Mouse (Mus musculus) forebrain, embryonic 11.5 days (tissue): ENCODE data around the gene Spop. TPM values are rescaled to one million over a fixed set of nuclear protein-coding genes. Genes with fewer than 3 reads are reported as not detected.

Experiments used
- ATAC-seq: fragments of 200-750 bp; cut with Nextera tagmentation; replicated peaks from 2 replicates; pipeline ENCODE4 v1.8.0; 2017; ENCODE audit warnings: moderate TSS enrichment; ENCODE audit not compliant: low FRiP score
- DNase-seq: peaks from one replicate; pipeline ENCODE4 v3.0.0-alpha.2; 2017; ENCODE audit warnings: low spot score
- H3K27ac ChIP-seq: fragments of 300-500 bp; sonication (generic); 2 replicates; pipeline ENCODE4 v1.5.1; 2014; ENCODE audit warnings: low read depth, low read length
- H3K27me3 ChIP-seq: fragments of 300-500 bp; sonication (generic); 2 replicates; pipeline ENCODE4 v1.6.1; 2014; ENCODE audit warnings: mild to moderate bottlenecking, low read length, mixed read lengths; ENCODE audit not compliant: control insufficient read depth, insufficient read depth
- H3K36me3 ChIP-seq: fragments of 300-500 bp; sonication (generic); 2 replicates; pipeline ENCODE4 v1.6.1; 2014; ENCODE audit warnings: mild to moderate bottlenecking, low read length, moderate library complexity, mixed read lengths; ENCODE audit not compliant: control insufficient read depth, insufficient read depth
- H3K4me1 ChIP-seq: fragments of 300-500 bp; sonication (generic); replicated peaks from 2 replicates; pipeline ENCODE4 v1.6.1; 2014; ENCODE audit warnings: low read length, mixed read lengths; ENCODE audit not compliant: control insufficient read depth, insufficient read depth
- H3K4me2 ChIP-seq: fragments of 300-500 bp; sonication (generic); 2 replicates; pipeline ENCODE4 v1.6.1; 2014; ENCODE audit warnings: low read depth, mild to moderate bottlenecking, low read length, moderate library complexity, mixed read lengths; ENCODE audit not compliant: severe bottlenecking
- H3K4me3 ChIP-seq: fragments of 300-500 bp; sonication (generic); 2 replicates; pipeline ENCODE4 v1.5.1; 2014; ENCODE audit warnings: low read depth, low read length
- H3K9ac ChIP-seq: fragments of 300-500 bp; sonication (generic); 2 replicates; pipeline ENCODE4 v1.6.1; 2014; ENCODE audit warnings: low read length
- H3K9me3 ChIP-seq: fragments of 300-500 bp; sonication (generic); 2 replicates; pipeline ENCODE4 v1.6.1; 2016; ENCODE audit warnings: low read length, mixed read lengths; ENCODE audit not compliant: control insufficient read depth
- WGBS: fragments of 180-500 bp; shearing (Covaris S2); extraction: QIAGEN DNeasy Blood & Tissue Kit; methylation state at CpG from one replicate; pipeline ENCODE4 v1.1.7; 2014; 5-methylcytosine and 5-hydroxymethylcytosine counted together
- polyA plus RNA-seq: library from polyadenylated mRNA; unstranded; fragments of >200 nt; fragmentation: Nextera tagmentation; extraction: Ambion mirVana; gene quantifications from 2 replicates; pipeline ENCODE4 v1.2.1, GENCODE M21; 2014

Gene Spop
- polyA plus RNA-seq, 1 experiment from 2014 or later = 144 TPM

- H3K9me3 ChIP-seq = no peaks in the 10 kb centered on the region
- H3K36me3 ChIP-seq = no peaks in the 10 kb centered on the region
- no peak overlapping the region for H3K4me3 ChIP-seq
- H3K9ac ChIP-seq = no peak overlapping the region
- peaks cover 25% of the 10 kb centered on the region for H3K27me3 ChIP-seq
- H3K4me1 ChIP-seq = peaks cover 7% of the 10 kb centered on the region
- WGBS = 84% methylated on average over 6 of the region's 6 CpGs
- DNase-seq = peak; percentile 61
- no peak overlapping the region for H3K27ac ChIP-seq
- no peak overlapping the region for H3K4me2 ChIP-seq
- no peak for ATAC-seq
These were observed 95.3 kb downstream of the Spop start for GRCm38 (mm10) chr11:95509126-95509717.

- peaks cover 39% of the 10 kb centered on the region for H3K27me3 ChIP-seq
These were observed 96.8 kb downstream of the Spop start for GRCm38 (mm10) chr11:95510631-95511030.

GRCm38 (mm10) chr11:95511919-95512318 is 98.0 kb downstream of the Spop start:
- WGBS = 95% methylated on average over 1 of the region's 1 CpGs
- H3K36me3 ChIP-seq = no peaks in the 10 kb centered on the region
- H3K27me3 ChIP-seq = peaks cover 44% of the 10 kb centered on the region
- H3K9me3 ChIP-seq = no peaks in the 10 kb centered on the region
- no peak overlapping the region for H3K4me3 ChIP-seq
- H3K4me2 ChIP-seq = no peak overlapping the region
- H3K4me1 ChIP-seq = peaks cover 21% of the 10 kb centered on the region
- DNase-seq (no peak), ATAC-seq (no peak)
- H3K9ac ChIP-seq = no peak overlapping the region
- no peak overlapping the region for H3K27ac ChIP-seq

More at GRCm38 (mm10) chr11:95510631-95511030, 96.8 kb downstream of the Spop start:
- ATAC-seq (no peak), DNase-seq (no peak)
- Histone ChIP-seq H3K9me3 (no peaks in the 10 kb centered on the region), H3K27ac (no peak overlapping the region), H3K4me3 (no peak overlapping the region), H3K36me3 (no peaks in the 10 kb centered on the region), H3K9ac (no peak overlapping the region), H3K4me2 (no peak overlapping the region), H3K4me1 (peaks cover 11% of the 10 kb centered on the region)
- 95% methylated on average over 12 of the region's 12 CpGs for WGBS

- no peak for ATAC-seq
These were observed 98.5 kb downstream of the Spop start for GRCm38 (mm10) chr11:95512383-95512782.

GRCm38 (mm10) chr11:95513461-95514297 is 99.8 kb downstream of the Spop start:
- Histone ChIP-seq H3K36me3 (no peaks in the 10 kb centered on the region), H3K9ac (peak overlapping the region; percentile 6), H3K9me3 (no peaks in the 10 kb centered on the region), H3K4me2 (peak overlapping the region; percentile 94), H3K4me1 (peaks cover 22% of the 10 kb centered on the region), H3K27me3 (peaks cover 42% of the 10 kb centered on the region), H3K27ac (no peak overlapping the region), H3K4me3 (peak overlapping the region; percentile 45)
- ATAC-seq = no peak; the same call in 1 of the 2 replicates
- DNase-seq = no peak
- under 1% methylated on average over 64 of the region's 66 CpGs for WGBS

More at GRCm38 (mm10) chr11:95512383-95512782, 98.5 kb downstream of the Spop start:
- H3K9me3 ChIP-seq = no peaks in the 10 kb centered on the region
- no peaks in the 10 kb centered on the region for H3K36me3 ChIP-seq
- H3K4me2 ChIP-seq = no peak overlapping the region
- no peak overlapping the region for H3K4me3 ChIP-seq
- 84% methylated on average over 6 of the region's 6 CpGs for WGBS
- no peak overlapping the region for H3K9ac ChIP-seq
- peaks cover 22% of the 10 kb centered on the region for H3K4me1 ChIP-seq
- DNase-seq = no peak
- peaks cover 44% of the 10 kb centered on the region for H3K27me3 ChIP-seq
- no peak overlapping the region for H3K27ac ChIP-seq

- H3K4me1 ChIP-seq = peaks cover 22% of the 10 kb centered on the region
These were observed 100.5 kb downstream of the Spop start, which contains the start of gene Nxph3 for GRCm38 (mm10) chr11:95514298-95514861. TSS of gene Nxph3 (minus strand) at chr11:95514570.

GRCm38 (mm10) chr11:95515376-95516323 is 101.8 kb downstream of the Spop start:
- H3K36me3 ChIP-seq = no peaks in the 10 kb centered on the region
- WGBS = 34% methylated on average over 17 of the region's 17 CpGs
- peaks cover 27% of the 10 kb centered on the region for H3K4me1 ChIP-seq
- no peaks in the 10 kb centered on the region for H3K9me3 ChIP-seq
- DNase-seq = no peak
- H3K4me3 ChIP-seq = no peak overlapping the region
- H3K9ac ChIP-seq = no peak overlapping the region
- H3K27ac ChIP-seq = no peak overlapping the region
- 0 out of 2 replicates have a peak overlapping the region, but pooled peaks have one; percentile 11 for H3K4me2 ChIP-seq
- peaks cover 41% of the 10 kb centered on the region for H3K27me3 ChIP-seq
- ATAC-seq = no peak

More at GRCm38 (mm10) chr11:95514298-95514861, 100.5 kb downstream of the Spop start, which contains the start of gene Nxph3:
- under 1% methylated on average over 55 of the region's 66 CpGs for WGBS
- Histone ChIP-seq H3K9ac (peak within 1 kb of the TSS; percentile 6), H3K9me3 (no peaks in the 10 kb centered on the region), H3K36me3 (no peaks in the 10 kb centered on the region), H3K27me3 (peaks cover 42% of the 10 kb centered on the region), H3K27ac (no peak within 1 kb of the TSS), H3K4me2 (peak within 1 kb of the TSS; percentile 94), H3K4me3 (peak within 1 kb of the TSS; percentile 45)
- ATAC-seq = peak; percentile 51
- peak; percentile 83 for DNase-seq

GRCm38 (mm10) chr11:95516491-95516911 is 102.6 kb downstream of the Spop start:
- ATAC-seq = no peak
- Histone ChIP-seq H3K27ac (no peak overlapping the region), H3K27me3 (peaks cover 38% of the 10 kb centered on the region), H3K4me2 (peak overlapping the region; percentile 6; the same call in 1 of the 2 replicates), H3K4me1 (peaks cover 29% of the 10 kb centered on the region), H3K36me3 (no peaks in the 10 kb centered on the region), H3K9me3 (no peaks in the 10 kb centered on the region), H3K4me3 (no peak overlapping the region), H3K9ac (no peak overlapping the region)
- 4% methylated on average over 5 of the region's 5 CpGs for WGBS
- DNase-seq = no peak
